Mouse (Mus musculus): ENCODE measurements around the gene Unc50. TPM values are rescaled to one million over a fixed set of nuclear protein-coding genes. Genes with fewer than 3 reads are reported as not detected.

Gene Unc50
- polyA plus RNA-seq, 1 experiment from 2014 or later, result 91.0 TPM

Other genes starting within 250 kb of the Unc50 start
- not detected in 2 replicates for gene Cnga3, start 215.7 kb upstream of the Unc50 start, polyA plus RNA-seq (2014; fragmentation: Nextera tagmentation; extraction: Ambion mirVana)
- gene Inpp4a, start 130.3 kb upstream of the Unc50 start, polyA plus RNA-seq (2014; fragmentation: Nextera tagmentation; extraction: Ambion mirVana), result 13.7 and 15.5 TPM in 2 replicates
- gene Coa5, start within 50 bp of the Unc50 start, polyA plus RNA-seq (2014; fragmentation: Nextera tagmentation; extraction: Ambion mirVana), result 72.0 and 78.3 TPM in 2 replicates
- gene Mgat4a, start 110.9 kb downstream of the Unc50 start, polyA plus RNA-seq (2014; fragmentation: Nextera tagmentation; extraction: Ambion mirVana), result 4.9 and 5.8 TPM in 2 replicates